Mouse (Mus musculus) intestine, embryonic 16.5 days (tissue): Measurements from ENCODE around the gene Fbxl17. TPM values are rescaled to one million over a fixed set of nuclear protein-coding genes. Genes with fewer than 3 reads are reported as not detected.

ENCODE experiments used
- ATAC-seq: fragments of 200-750 bp; cut with Nextera tagmentation; 2 replicates; pipeline ENCODE4 v1.8.0; 2017; ENCODE audit warnings: moderate TSS enrichment, moderate library complexity
- H3K27ac ChIP-seq: fragments of 300-500 bp; sonication (generic); 2 replicates; pipeline ENCODE4 v1.5.1; 2014; ENCODE audit warnings: mild to moderate bottlenecking, low read length
- H3K27me3 ChIP-seq: fragments of 300-500 bp; sonication (generic); replicated peaks from 2 replicates; pipeline ENCODE4 v1.6.1; 2014; ENCODE audit warnings: low read length, control low read depth, mixed read lengths; ENCODE audit not compliant: control insufficient read depth, insufficient read depth
- H3K36me3 ChIP-seq: fragments of 300-500 bp; sonication (generic); 2 replicates; pipeline ENCODE4 v1.6.1; 2014; ENCODE audit warnings: low read length, control low read depth; ENCODE audit not compliant: control insufficient read depth, insufficient read depth
- H3K4me1 ChIP-seq: fragments of 300-500 bp; sonication (generic); 2 replicates; pipeline ENCODE4 v1.6.1; 2014; ENCODE audit warnings: low read length, control low read depth, mixed read lengths; ENCODE audit not compliant: control insufficient read depth, insufficient read depth
- H3K4me2 ChIP-seq: fragments of 300-500 bp; sonication (generic); 2 replicates; pipeline ENCODE4 v1.6.1; 2014; ENCODE audit warnings: low read depth, low read length, control low read depth
- H3K4me3 ChIP-seq: fragments of 300-500 bp; sonication (generic); 2 replicates; pipeline ENCODE4 v1.5.1; 2014; ENCODE audit warnings: mild to moderate bottlenecking, low read length
- H3K9ac ChIP-seq: fragments of 300-500 bp; sonication (generic); 2 replicates; pipeline ENCODE4 v1.6.1; 2014; ENCODE audit warnings: low read depth, low read length
- H3K9me3 ChIP-seq: fragments of 300-500 bp; sonication (generic); 2 replicates; pipeline ENCODE4 v1.6.1; 2016; ENCODE audit warnings: low read length, control low read depth; ENCODE audit not compliant: control insufficient read depth
- WGBS: fragments of 180-500 bp; shearing (Covaris S2); extraction: QIAGEN DNeasy Blood & Tissue Kit; methylation state at CpG from one replicate; pipeline ENCODE4 v1.1.7; 2014; 5-methylcytosine and 5-hydroxymethylcytosine counted together
- polyA plus RNA-seq: library from polyadenylated mRNA; unstranded; fragments of >200 nt; fragmentation: Nextera tagmentation; extraction: Ambion mirVana; gene quantifications from 2 replicates; pipeline ENCODE4 v1.2.1, GENCODE M21; 2015

Gene Fbxl17
- polyA plus RNA-seq, 1 experiment from 2014 or later, result 2.3 TPM

GRCm38 (mm10) chr17:63212018-63212417 is 287.8 kb downstream of the Fbxl17 start:
- Histone ChIP-seq H3K27ac (no peak overlapping the region), H3K4me1 (no peaks in the 10 kb centered on the region), H3K4me3 (no peak overlapping the region), H3K27me3 (no peaks in the 10 kb centered on the region), H3K4me2 (no peak overlapping the region), H3K36me3 (no peaks in the 10 kb centered on the region), H3K9ac (no peak overlapping the region), H3K9me3 (no peaks in the 10 kb centered on the region)
- no peak for ATAC-seq
- 88% methylated on average over 4 of the region's 4 CpGs for WGBS

GRCm38 (mm10) chr17:63209151-63209550 is 290.7 kb downstream of the Fbxl17 start:
- no peaks in the 10 kb centered on the region for H3K27me3 ChIP-seq
- no peak overlapping the region for H3K4me2 ChIP-seq
- WGBS, result 95% methylated on average over 6 of the region's 6 CpGs
- H3K4me3 ChIP-seq, result no peak overlapping the region
- no peak overlapping the region for H3K27ac ChIP-seq
- no peaks in the 10 kb centered on the region for H3K4me1 ChIP-seq
- no peaks in the 10 kb centered on the region for H3K36me3 ChIP-seq
- H3K9ac ChIP-seq, result no peak overlapping the region
- ATAC-seq, result no peak
- H3K9me3 ChIP-seq, result no peaks in the 10 kb centered on the region

GRCm38 (mm10) chr17:63208346-63208745 is 291.5 kb downstream of the Fbxl17 start:
- 74% methylated on average over 4 of the region's 4 CpGs for WGBS
- H3K4me2 ChIP-seq, result no peak overlapping the region
- H3K36me3 ChIP-seq, result no peaks in the 10 kb centered on the region
- H3K27me3 ChIP-seq, result no peaks in the 10 kb centered on the region
- H3K9ac ChIP-seq, result no peak overlapping the region
- H3K27ac ChIP-seq, result no peak overlapping the region
- H3K4me1 ChIP-seq, result no peaks in the 10 kb centered on the region
- H3K4me3 ChIP-seq, result no peak overlapping the region
- ATAC-seq, result no peak
- H3K9me3 ChIP-seq, result no peaks in the 10 kb centered on the region

GRCm38 (mm10) chr17:63207714-63208113 is 292.1 kb downstream of the Fbxl17 start:
- Histone ChIP-seq H3K27me3 (no peaks in the 10 kb centered on the region), H3K4me2 (no peak overlapping the region), H3K4me3 (no peak overlapping the region), H3K36me3 (no peaks in the 10 kb centered on the region), H3K9me3 (no peaks in the 10 kb centered on the region), H3K9ac (no peak overlapping the region), H3K4me1 (no peaks in the 10 kb centered on the region), H3K27ac (no peak overlapping the region)
- 89% methylated on average over 9 of the region's 9 CpGs for WGBS
- no peak for ATAC-seq

- Histone ChIP-seq H3K36me3 (no peaks in the 10 kb centered on the region), H3K4me3 (no peak overlapping the region), H3K9ac (no peak overlapping the region), H3K27me3 (no peaks in the 10 kb centered on the region), H3K27ac (no peak overlapping the region), H3K9me3 (no peaks in the 10 kb centered on the region), H3K4me1 (no peaks in the 10 kb centered on the region), H3K4me2 (no peak overlapping the region)
- WGBS, result 96% methylated on average over 5 of the region's 5 CpGs
- no peak for ATAC-seq
Measured at GRCm38 (mm10) chr17:63205316-63205715, 294.5 kb downstream of the Fbxl17 start.

GRCm38 (mm10) chr17:63203582-63204190 is 296.1 kb downstream of the Fbxl17 start:
- Histone ChIP-seq H3K9ac (no peak overlapping the region), H3K9me3 (no peaks in the 10 kb centered on the region), H3K4me1 (no peaks in the 10 kb centered on the region), H3K4me2 (no peak overlapping the region), H3K4me3 (no peak overlapping the region), H3K27ac (no peak overlapping the region), H3K36me3 (no peaks in the 10 kb centered on the region), H3K27me3 (no peaks in the 10 kb centered on the region)
- no peak for ATAC-seq
- 73% methylated on average over 8 of the region's 8 CpGs for WGBS

GRCm38 (mm10) chr17:63198703-63199102 is 301.1 kb downstream of the Fbxl17 start:
- Histone ChIP-seq H3K36me3 (no peaks in the 10 kb centered on the region), H3K9ac (no peak overlapping the region), H3K27ac (no peak overlapping the region), H3K27me3 (no peaks in the 10 kb centered on the region), H3K4me2 (no peak overlapping the region), H3K9me3 (no peaks in the 10 kb centered on the region), H3K4me3 (no peak overlapping the region), H3K4me1 (no peaks in the 10 kb centered on the region)
- 96% methylated on average over 1 of the region's 1 CpGs for WGBS
- no peak for ATAC-seq

GRCm38 (mm10) chr17:63195496-63195895 is 304.3 kb downstream of the Fbxl17 start:
- ATAC-seq, result no peak
- Histone ChIP-seq H3K27me3 (no peaks in the 10 kb centered on the region), H3K36me3 (no peaks in the 10 kb centered on the region), H3K27ac (no peak overlapping the region), H3K9me3 (no peaks in the 10 kb centered on the region), H3K4me1 (no peaks in the 10 kb centered on the region), H3K9ac (no peak overlapping the region), H3K4me2 (no peak overlapping the region), H3K4me3 (no peak overlapping the region)
- 82% methylated on average over 2 of the region's 2 CpGs for WGBS

- H3K4me3 ChIP-seq, result no peak overlapping the region
- WGBS, result 80% methylated on average over 7 of the region's 7 CpGs
- no peaks in the 10 kb centered on the region for H3K36me3 ChIP-seq
- no peak overlapping the region for H3K4me2 ChIP-seq
- H3K9ac ChIP-seq, result no peak overlapping the region
- ATAC-seq, result no peak
- no peaks in the 10 kb centered on the region for H3K27me3 ChIP-seq
- H3K27ac ChIP-seq, result no peak overlapping the region
- H3K4me1 ChIP-seq, result no peaks in the 10 kb centered on the region
- no peaks in the 10 kb centered on the region for H3K9me3 ChIP-seq
Measured at GRCm38 (mm10) chr17:63193196-63193595, 306.6 kb downstream of the Fbxl17 start.

- no peak overlapping the region for H3K4me3 ChIP-seq
- H3K4me2 ChIP-seq, result no peak overlapping the region
- no peaks in the 10 kb centered on the region for H3K27me3 ChIP-seq
- H3K27ac ChIP-seq, result no peak overlapping the region
- no peaks in the 10 kb centered on the region for H3K36me3 ChIP-seq
- no peak overlapping the region for H3K9ac ChIP-seq
- WGBS, result 74% methylated on average over 8 of the region's 8 CpGs
- no peak for ATAC-seq
- H3K9me3 ChIP-seq, result no peaks in the 10 kb centered on the region
- no peaks in the 10 kb centered on the region for H3K4me1 ChIP-seq
Measured at GRCm38 (mm10) chr17:63191345-63191744, 308.5 kb downstream of the Fbxl17 start.
